Mouse (Mus musculus) embryonic fibroblast, embryonic 13.5 days (primary cell): Measurements from ENCODE around the gene Gm20388.

Source experiments
- CTCF ChIP-seq: IDR thresholded peaks from 2 replicates; pipeline ENCODE4 v1.5.1; 2011; ENCODE audit warnings: mild to moderate bottlenecking, control low read depth, low read length, moderate library complexity, borderline replicate concordance; ENCODE audit not compliant: insufficient read depth
- POLR2A ChIP-seq: IDR thresholded peaks from 2 replicates; pipeline ENCODE4 v1.6.1; 2011; ENCODE audit warnings: low read depth, mild to moderate bottlenecking, control low read depth, low read length, moderate library complexity

DNA sequence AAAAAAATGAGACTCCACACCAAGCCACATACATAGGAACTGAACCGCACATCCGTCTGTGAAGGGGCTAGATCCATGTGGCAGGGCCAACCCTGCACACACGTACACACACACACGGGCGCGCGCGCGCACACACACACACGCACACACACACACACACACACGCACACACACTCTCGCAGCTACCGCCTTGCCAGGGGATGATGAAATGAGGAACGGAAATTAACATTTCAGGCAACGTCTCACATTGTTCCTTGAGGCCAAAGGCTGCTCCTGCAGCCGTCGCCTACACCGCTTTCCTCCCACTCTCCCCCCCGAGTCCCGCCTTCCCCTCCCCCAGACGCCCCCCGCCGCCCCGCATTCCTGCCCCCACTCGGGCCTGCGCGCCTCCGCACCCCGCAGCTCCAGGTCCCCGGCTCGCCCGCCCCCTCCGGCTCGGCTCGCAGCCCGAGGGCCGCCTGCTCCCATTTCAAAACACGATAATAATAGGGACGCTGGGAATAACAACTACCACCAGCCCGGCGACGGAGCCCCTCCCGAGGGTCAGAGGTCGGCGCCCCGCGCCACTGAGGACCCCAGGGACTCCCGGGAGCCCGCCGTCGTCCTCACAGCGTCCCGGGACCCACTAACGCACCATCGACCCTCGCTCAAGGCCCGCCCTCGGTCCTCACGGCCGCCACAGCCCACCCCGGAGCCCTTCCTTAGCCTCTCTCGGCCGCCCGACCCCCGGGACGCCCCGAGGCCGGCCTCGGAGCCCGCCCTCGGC is 3130.6 kb downstream of the Gm20388 start:
- peak; percentile 52 for TF ChIP-seq POLR2A
- 0 out of 2 replicates have a peak, but pooled peaks have one; percentile 9 for TF ChIP-seq CTCF
